Mouse (Mus musculus) hindbrain, embryonic 10.5 days (tissue): ENCODE measurements around the gene Pcp2. TPM values are rescaled to one million over a fixed set of nuclear protein-coding genes. Genes with fewer than 3 reads are reported as not detected.

ENCODE experiments used
- DNase-seq: peaks from one replicate; pipeline ENCODE4 v3.0.0-alpha.2; 2017; ENCODE audit warnings: low spot score
- H3K27ac ChIP-seq: fragments of 300-500 bp; sonication (generic); 2 replicates; pipeline ENCODE4 v1.5.1; 2016; ENCODE audit warnings: mild to moderate bottlenecking, moderate library complexity
- H3K27me3 ChIP-seq: fragments of 300-500 bp; sonication (generic); 2 replicates; pipeline ENCODE4 v1.6.1; 2016; ENCODE audit warnings: mild to moderate bottlenecking; ENCODE audit not compliant: poor library complexity, insufficient read depth, severe bottlenecking
- H3K36me3 ChIP-seq: fragments of 300-500 bp; sonication (generic); 2 replicates; pipeline ENCODE4 v1.6.1; 2016; ENCODE audit warnings: mild to moderate bottlenecking, moderate library complexity
- H3K4me1 ChIP-seq: fragments of 300-500 bp; sonication (generic); replicated peaks from 2 replicates; pipeline ENCODE4 v1.6.1; 2016; ENCODE audit warnings: mild to moderate bottlenecking
- H3K4me3 ChIP-seq: fragments of 300-500 bp; sonication (generic); 2 replicates; pipeline ENCODE4 v1.5.1; 2016; ENCODE audit warnings: mild to moderate bottlenecking, moderate library complexity
- H3K9me3 ChIP-seq: fragments of 300-500 bp; sonication (generic); 2 replicates; pipeline ENCODE4 v1.6.1; 2016; ENCODE audit warnings: mild to moderate bottlenecking, moderate library complexity
- WGBS: fragments of 180-500 bp; shearing (Covaris S2); methylation state at CpG from one replicate; pipeline ENCODE4 v1.1.7; 2016; 5-methylcytosine and 5-hydroxymethylcytosine counted together
- polyA plus RNA-seq: library from polyadenylated mRNA; unstranded; fragments of >200 nt; fragmentation: Nextera tagmentation; extraction: Ambion mirVana; gene quantifications from 2 replicates; pipeline ENCODE4 v1.2.1, GENCODE M21; 2016

The Pcp2 gene
- 0.22 TPM in 1 of 2 replicates, not detected in the other for polyA plus RNA-seq

DNA sequence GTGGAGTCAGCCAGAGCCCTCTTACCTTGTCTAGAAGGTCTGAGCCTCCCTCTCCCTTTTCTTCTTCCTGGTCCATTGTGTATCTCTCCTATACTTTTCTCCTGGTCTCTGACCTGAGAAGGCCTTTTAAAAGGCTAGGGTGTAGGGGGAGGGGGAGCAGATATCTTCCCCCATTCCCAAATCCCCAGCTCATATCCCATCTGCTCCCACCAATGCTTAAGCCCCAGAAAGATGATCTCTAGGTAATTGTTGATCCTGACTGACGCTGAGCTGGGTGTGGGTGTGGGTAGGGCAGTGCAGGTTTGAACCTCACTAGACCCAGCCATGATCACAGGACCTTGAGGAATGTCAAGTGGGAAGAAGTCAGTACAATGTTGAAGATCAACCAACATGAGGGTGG lies at the start of gene Pcp2:
TSS of gene Pcp2 (minus strand) at position 101 of the 400 bp plus-strand sequence.
- no peak for DNase-seq
- 56% methylated on average over 1 of the region's 1 CpGs for WGBS

DNA sequence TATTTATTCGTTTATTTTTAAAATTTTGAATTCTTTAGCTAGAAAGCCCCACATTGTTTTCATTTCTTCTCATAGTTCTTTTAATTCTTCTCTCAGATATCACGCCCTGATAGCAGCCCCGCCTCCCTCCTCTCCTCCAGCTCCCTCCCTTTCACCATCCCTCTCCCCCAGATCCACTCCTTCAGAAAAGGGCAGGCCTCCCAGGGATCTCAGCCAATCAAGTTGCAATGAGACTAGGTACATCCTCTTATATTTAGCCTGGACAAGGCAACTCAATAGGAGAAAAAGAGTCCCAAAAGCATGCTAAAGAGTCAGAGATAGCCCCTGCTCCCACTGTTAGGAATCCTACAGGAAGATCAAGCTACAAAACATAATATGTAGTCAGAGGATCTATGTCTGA lies 49.3 kb upstream of the Pcp2 start:
- no peak for DNase-seq
- Histone ChIP-seq H3K27ac (no peak overlapping the region), H3K27me3 (no peaks in the 10 kb centered on the region), H3K9me3 (peaks cover 5% of the 10 kb centered on the region; the same call in 1 of the 2 replicates), H3K4me1 (peaks cover 24% of the 10 kb centered on the region), H3K4me3 (no peak overlapping the region), H3K36me3 (peaks cover 13% of the 10 kb centered on the region)
- 54% methylated on average over 3 of the region's 3 CpGs for WGBS

More for the DNA sequence above, at the start of gene Pcp2:
- Histone ChIP-seq H3K27ac (no peak within 1 kb of the TSS), H3K36me3 (no peaks in the 10 kb centered on the region), H3K27me3 (peaks cover 20% of the 10 kb centered on the region; the same call in 1 of the 2 replicates), H3K9me3 (no peaks in the 10 kb centered on the region), H3K4me1 (peaks cover 11% of the 10 kb centered on the region), H3K4me3 (no peak within 1 kb of the TSS)

DNA sequence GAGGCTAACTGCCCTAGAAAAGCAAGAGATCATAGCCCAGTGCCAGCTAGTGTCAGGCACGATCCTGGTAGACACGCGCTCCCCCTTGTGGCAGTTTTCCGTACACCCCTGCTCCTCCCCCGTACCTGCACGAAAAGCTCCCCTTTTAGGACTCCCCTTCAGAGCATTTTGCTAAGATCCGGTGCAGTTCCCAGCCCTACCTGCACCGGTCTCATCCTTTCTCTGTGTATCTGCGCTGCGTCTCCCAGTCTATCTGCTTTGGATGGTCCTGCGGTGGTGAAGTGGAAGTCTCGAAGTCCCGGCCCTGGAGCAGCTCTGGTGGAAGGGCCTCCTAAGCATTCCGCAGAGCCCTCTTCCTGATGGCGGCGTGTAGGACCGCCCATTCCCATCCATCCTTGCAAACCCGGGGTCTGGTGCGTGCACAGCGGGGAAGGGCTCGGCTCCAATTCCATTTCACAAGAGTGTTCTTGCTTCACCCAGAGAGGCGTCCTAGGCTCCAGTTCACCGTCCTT lies 46.7 kb upstream of the Pcp2 start, which contains the start of gene Fcor:
TSS of gene Fcor (minus strand) at position 383 of the 512 bp plus-strand sequence.
- WGBS: under 1% methylated on average over 23 of the region's 23 CpGs
- DNase-seq: peak; percentile 85
- Histone ChIP-seq H3K27me3 (no peaks in the 10 kb centered on the region), H3K4me3 (peak within 1 kb of the TSS; percentile 57), H3K27ac (peak within 1 kb of the TSS; percentile 79), H3K36me3 (no peaks in the 10 kb centered on the region), H3K4me1 (peaks cover 8% of the 10 kb centered on the region; the same call in 1 of the 2 replicates), H3K9me3 (no peaks in the 10 kb centered on the region)

DNA sequence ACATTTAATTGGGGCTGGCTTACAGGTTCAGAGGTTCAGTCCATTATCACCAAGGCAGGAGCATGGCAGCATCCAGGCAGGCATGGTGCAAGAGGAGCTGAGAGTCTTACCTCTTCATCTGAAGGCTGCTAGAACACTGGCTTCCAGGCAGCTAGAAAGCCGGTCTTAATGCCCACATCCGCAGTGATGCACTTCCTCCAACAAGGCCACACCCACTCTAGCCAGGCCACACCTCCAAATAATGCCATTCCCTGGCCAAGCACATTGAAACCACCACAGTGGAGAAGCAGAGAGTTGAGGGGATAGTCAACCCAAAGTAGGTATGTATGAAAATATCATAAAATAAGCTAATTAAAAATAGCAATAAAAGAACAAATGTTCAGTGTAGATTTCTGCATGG lies 45.0 kb upstream of the Pcp2 start:
- 86% methylated on average over 2 of the region's 2 CpGs for WGBS
- no peaks in the 10 kb centered on the region for H3K9me3 ChIP-seq

DNA sequence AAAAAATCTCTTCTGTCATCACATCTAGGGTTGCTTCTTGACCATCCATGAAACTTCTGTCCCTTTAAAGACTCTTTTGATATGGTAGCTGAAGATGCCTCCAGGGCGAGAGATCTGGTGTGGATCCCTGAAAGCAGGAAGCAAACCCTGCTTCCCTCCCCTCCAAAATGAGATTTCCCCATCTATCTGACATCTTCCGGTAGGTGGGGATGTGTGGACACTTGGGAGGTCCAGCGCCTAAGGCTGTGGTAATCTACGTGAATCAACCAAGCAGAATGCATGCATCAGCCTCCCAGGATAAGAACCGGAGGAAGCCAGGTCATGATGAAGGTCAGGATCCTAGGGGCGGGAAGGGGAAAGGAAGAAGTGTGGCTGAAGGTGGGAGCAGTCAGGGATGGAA lies 40.2 kb upstream of the Pcp2 start, which contains the start of gene Mcemp1:
TSS of gene Mcemp1 (plus strand) at position 248 of the 400 bp plus-strand sequence.
- 71% methylated on average over 6 of the region's 6 CpGs for WGBS
- no peaks in the 10 kb centered on the region for H3K9me3 ChIP-seq

More for the DNA sequence above, 45.0 kb upstream of the Pcp2 start:
- DNase-seq: no peak
- Histone ChIP-seq H3K27ac (no peak overlapping the region), H3K36me3 (no peaks in the 10 kb centered on the region), H3K4me3 (no peak overlapping the region), H3K27me3 (no peaks in the 10 kb centered on the region), H3K4me1 (peaks cover 6% of the 10 kb centered on the region; the same call in 1 of the 2 replicates)

DNA sequence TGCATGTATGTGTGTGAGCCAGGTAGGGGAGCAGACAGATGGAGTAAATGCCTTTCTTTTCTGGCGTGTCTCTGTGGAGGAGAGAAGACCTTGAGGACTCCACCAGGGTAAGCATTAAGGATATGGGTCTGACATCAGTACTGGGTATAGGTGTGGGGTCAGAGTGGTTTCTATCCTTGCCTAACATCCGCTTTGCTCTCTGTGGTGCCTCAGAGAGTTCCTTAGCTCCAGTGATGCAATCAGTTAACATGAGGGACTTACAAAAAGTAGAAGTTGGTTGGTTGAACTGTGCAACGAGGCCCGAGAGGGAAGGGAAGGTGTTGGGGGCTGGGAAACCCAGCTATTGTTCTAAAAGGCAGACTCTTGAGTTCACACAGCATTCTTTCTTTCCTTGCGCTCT lies 39.1 kb upstream of the Pcp2 start:
- Histone ChIP-seq H3K4me3 (no peak overlapping the region), H3K36me3 (no peaks in the 10 kb centered on the region), H3K9me3 (no peaks in the 10 kb centered on the region), H3K27ac (no peak overlapping the region), H3K27me3 (no peaks in the 10 kb centered on the region), H3K4me1 (no peaks in the 10 kb centered on the region)
- no peak for DNase-seq
- 69% methylated on average over 5 of the region's 5 CpGs for WGBS

More for the DNA sequence above, 40.2 kb upstream of the Pcp2 start, which contains the start of gene Mcemp1:
- Histone ChIP-seq H3K4me3 (no peak within 1 kb of the TSS), H3K4me1 (no peaks in the 10 kb centered on the region), H3K27me3 (no peaks in the 10 kb centered on the region), H3K36me3 (no peaks in the 10 kb centered on the region), H3K27ac (no peak within 1 kb of the TSS)
- DNase-seq: no peak

DNA sequence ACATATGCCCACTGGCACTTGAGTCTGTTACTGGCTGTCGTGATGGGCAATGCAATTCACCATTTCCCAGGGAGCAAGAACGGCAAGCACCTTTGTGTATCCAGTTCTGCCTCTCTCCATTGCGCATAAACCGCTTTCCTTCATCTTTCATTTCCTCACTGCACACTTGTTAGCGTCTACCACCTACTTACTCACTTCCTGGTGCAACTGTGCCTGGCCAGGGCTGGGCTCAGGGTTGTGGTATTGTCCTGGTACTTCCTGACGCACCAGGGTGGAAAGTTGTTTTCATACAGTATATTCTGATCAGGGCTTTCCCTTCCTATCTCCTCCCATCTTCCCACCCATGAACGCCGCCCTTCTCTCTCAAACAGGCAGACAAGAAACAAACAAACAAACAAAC lies 35.5 kb upstream of the Pcp2 start:
- Histone ChIP-seq H3K4me1 (peaks cover 14% of the 10 kb centered on the region), H3K27ac (no peak overlapping the region), H3K36me3 (no peaks in the 10 kb centered on the region), H3K27me3 (no peaks in the 10 kb centered on the region), H3K4me3 (no peak overlapping the region), H3K9me3 (no peaks in the 10 kb centered on the region)
- WGBS: 79% methylated on average over 8 of the region's 8 CpGs
- no peak for DNase-seq

DNA sequence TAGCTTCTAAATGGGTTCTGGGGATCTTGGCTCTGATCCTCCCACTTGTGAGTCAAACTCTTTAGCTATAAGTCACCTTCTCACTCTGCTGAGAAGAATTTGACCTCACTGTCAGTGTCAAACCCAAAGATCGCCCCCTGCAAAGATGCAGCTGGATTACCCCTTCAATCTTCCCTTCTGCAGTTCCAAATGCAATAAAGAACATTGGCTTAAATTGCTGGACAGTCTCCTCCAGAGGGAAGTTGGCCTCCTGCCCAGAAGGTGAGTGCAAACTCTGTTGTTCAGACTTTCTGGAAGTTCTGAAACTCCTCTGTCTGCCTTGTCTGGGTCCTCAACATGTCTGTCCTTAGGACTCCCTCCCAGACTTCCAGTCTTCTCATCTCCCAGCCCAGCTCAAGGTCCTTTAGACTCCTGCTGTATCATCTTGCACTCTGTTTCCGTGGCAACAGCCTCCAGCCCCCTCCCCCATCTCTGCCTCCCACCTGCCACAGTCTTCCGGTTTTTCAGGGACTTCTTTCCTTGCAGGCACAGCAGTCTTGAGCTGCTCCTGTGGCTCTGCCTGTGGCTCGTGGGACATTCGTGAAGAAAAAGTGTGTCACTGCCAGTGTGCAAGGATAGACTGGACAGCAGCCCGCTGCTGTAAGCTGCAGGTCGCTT lies 31.5 kb upstream of the Pcp2 start:
- H3K36me3 ChIP-seq: no peaks in the 10 kb centered on the region
- H3K4me3 ChIP-seq: peak overlapping the region; percentile 29; the same call in 1 of the 2 replicates
- H3K27ac ChIP-seq: no peak overlapping the region
- H3K9me3 ChIP-seq: no peaks in the 10 kb centered on the region
- DNase-seq: peak; percentile 51
- peaks cover 14% of the 10 kb centered on the region for H3K4me1 ChIP-seq
- 27% methylated on average over 7 of the region's 7 CpGs for WGBS
- no peaks in the 10 kb centered on the region for H3K27me3 ChIP-seq

DNA sequence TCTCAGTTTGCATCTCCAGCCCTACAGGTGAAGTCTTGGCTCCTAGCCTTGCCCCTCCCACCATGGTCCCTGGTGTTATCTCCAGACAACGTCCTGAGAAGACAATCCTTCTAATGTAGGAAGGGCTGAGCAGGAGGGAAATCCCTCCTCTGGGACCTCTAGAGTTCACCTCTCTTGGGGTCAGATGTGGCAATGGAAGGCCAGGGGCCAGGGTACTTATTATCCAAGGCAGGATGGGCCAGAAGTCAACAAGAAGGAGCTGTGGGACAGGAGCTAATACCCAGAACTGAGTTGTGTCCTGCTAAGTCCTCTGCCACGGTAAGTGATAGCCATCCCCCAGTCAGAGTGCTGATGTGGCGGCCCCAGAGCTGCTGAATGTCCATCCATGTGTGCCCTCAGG lies 30.2 kb upstream of the Pcp2 start, which contains the start of gene Retn:
TSS of gene Retn (plus strand) at position 245 of the 400 bp plus-strand sequence.
- Histone ChIP-seq H3K27ac (no peak within 1 kb of the TSS), H3K4me3 (no peak within 1 kb of the TSS), H3K9me3 (no peaks in the 10 kb centered on the region), H3K27me3 (no peaks in the 10 kb centered on the region), H3K36me3 (no peaks in the 10 kb centered on the region), H3K4me1 (peaks cover 14% of the 10 kb centered on the region)
- DNase-seq: no peak
- 67% methylated on average over 3 of the region's 3 CpGs for WGBS

DNA sequence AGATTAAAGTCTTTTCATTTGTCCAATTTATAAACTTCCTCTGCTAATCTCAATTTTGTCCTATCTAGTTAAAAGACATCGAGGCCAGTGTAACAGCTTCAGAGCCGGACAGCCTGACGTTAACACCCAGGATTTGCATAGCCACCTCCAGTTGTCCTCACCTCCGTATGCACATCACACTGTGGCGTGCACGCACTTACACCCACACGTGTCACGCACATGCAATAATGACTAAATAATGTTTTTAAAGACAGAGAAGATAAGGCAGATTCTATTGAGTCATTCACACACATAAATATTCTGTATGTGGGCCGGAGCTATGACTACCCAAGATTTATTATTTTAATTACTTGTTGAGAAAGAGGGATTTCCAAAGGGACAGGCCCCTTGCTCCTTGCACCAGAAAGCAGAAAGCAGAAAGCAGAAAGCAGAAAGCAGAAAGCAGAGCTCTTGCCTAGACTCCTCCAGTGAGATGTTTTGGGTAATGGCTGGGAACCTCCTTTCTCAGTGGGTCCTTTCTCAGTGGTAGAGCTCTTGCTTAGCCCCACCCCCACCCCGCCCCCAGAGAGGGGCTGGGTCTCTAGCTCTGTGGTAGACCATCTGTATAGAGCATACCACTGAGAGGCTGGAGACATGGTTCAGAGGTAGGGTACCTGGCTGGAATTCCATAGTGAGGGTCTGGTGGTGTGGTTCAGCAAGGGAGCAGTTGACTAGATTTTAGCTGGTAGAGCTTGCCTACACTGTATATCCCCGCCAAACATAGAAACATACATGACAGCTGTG lies 29.6 kb upstream of the Pcp2 start:
- Histone ChIP-seq H3K27me3 (no peaks in the 10 kb centered on the region), H3K27ac (no peak overlapping the region), H3K4me1 (peaks cover 14% of the 10 kb centered on the region), H3K9me3 (no peaks in the 10 kb centered on the region), H3K36me3 (no peaks in the 10 kb centered on the region), H3K4me3 (no peak overlapping the region)
- WGBS: 75% methylated on average over 11 of the region's 11 CpGs
- no peak for DNase-seq

DNA sequence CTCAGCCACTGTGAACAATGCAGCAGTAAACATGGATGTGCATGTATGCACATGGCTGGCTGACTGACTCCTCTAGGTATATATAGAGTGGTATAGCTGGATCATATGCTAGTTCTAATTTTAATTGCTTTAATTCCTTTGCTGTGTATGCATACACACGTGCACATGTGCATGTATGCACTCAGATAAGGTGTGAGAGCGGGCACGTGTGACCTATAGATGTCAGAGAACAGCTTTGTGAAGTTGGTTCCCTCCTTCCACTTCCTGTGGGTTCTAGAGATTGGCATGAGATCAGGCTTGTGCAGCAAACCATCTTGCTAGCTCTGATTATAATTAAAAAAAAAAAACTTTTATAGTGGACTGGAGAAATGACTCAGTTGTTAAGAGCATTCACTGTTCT lies 27.5 kb upstream of the Pcp2 start:
- WGBS: 65% methylated on average over 3 of the region's 3 CpGs
- Histone ChIP-seq H3K4me3 (no peak overlapping the region), H3K36me3 (no peaks in the 10 kb centered on the region), H3K27me3 (no peaks in the 10 kb centered on the region), H3K27ac (no peak overlapping the region), H3K9me3 (no peaks in the 10 kb centered on the region), H3K4me1 (peaks cover 19% of the 10 kb centered on the region)
- no peak for DNase-seq

DNA sequence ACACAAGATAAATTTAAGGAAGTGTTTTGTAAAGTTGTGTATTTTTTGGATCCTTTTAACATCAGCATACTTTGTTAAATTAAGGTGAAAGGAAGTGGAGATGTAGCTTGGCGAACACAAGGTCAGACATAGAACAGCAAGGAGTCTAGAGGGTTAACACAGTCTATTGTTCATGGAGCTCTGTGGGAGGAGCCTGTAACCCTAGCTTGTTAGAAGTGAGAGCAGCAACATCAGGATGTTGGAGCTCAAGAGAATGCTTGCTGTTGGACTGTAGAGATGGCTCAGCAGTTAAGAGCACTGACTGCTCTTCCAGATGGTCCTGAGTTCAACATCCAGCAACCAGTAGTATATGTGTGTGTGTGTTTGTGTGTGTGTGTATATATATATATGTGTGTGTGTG lies 23.6 kb upstream of the Pcp2 start:
- WGBS: 38% methylated on average over 1 of the region's 1 CpGs
- Histone ChIP-seq H3K4me3 (no peak overlapping the region), H3K27me3 (no peaks in the 10 kb centered on the region), H3K36me3 (no peaks in the 10 kb centered on the region), H3K4me1 (0 out of 2 replicates have a peak, but pooled peaks cover 5% of the 10 kb centered on the region), H3K9me3 (no peaks in the 10 kb centered on the region), H3K27ac (no peak overlapping the region)
- DNase-seq: no peak

DNA sequence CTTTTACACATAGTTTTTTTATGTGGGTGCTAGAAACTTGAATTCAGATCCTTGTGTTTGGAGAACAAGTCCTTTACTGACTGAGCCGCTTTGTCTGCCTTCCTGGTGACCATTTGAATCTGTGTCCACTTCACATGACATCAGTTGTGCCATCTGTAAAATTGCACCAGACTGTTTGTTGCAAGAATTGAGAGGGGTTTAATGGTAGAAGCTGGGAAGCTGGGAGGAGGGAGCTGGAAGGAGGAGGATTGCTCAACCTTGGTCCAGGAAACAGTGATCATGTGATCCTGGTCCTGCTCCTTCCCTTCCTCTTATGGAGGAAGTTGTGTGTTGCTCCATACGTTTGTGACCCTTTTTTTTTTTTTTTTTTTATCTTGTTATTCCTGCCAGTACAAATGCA lies 22.9 kb upstream of the Pcp2 start:
- 0 out of 2 replicates have a peak, but pooled peaks cover 5% of the 10 kb centered on the region for H3K4me1 ChIP-seq
- H3K27me3 ChIP-seq: no peaks in the 10 kb centered on the region
- no peak overlapping the region for H3K27ac ChIP-seq
- no peak for DNase-seq
- no peak overlapping the region for H3K4me3 ChIP-seq
- WGBS: 67% methylated on average over 2 of the region's 2 CpGs
- no peaks in the 10 kb centered on the region for H3K36me3 ChIP-seq
- H3K9me3 ChIP-seq: no peaks in the 10 kb centered on the region
